Mouse (Mus musculus): ENCODE data around the gene Themis2. TPM values are rescaled to one million over a fixed set of nuclear protein-coding genes. Genes with fewer than 3 reads are reported as not detected.
"Not testable (repeated sequence)": the region's sequence is repeated elsewhere in the genome, so short reads cannot be mapped to it uniquely, and the experiment has no call there.

Themis2 gene
- polyA plus RNA-seq, 1 experiment from 2014 or later, result 1.4 TPM

DNA sequence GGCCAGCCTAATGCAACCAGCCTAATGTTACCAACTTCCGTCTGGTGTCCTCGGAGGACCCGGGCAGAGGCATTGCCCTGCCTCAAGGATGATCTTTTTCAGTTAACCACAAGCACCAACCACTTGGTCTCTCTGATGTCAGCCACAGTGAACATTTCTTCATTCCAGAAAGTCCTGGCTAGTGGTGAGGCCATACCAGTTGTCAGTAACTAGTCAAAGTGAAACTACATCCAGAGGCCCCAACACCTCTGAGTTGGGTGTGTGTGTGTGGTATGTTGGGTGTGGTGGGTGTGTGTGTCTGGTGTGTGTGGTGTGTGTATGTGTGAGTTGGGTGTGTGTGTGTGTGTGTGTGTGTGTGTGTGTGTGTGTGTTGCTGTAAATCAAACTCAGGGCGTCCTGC, 47.4 kb downstream of the Themis2 start:
- no peaks in the 10 kb centered on the region for H3K36me3 ChIP-seq (ENCODE audit: control insufficient read depth, insufficient read depth, low read length)
- no peak overlapping the region for H3K4me2 ChIP-seq (replicated peaks; ENCODE audit: low read depth, low read length)
- no peak overlapping the region for H3K27ac ChIP-seq (ENCODE audit: low read depth, low read length)
- no peaks in the 10 kb centered on the region for H3K4me1 ChIP-seq (ENCODE audit: control insufficient read depth, insufficient read depth, low read length)
- H3K4me3 ChIP-seq (ENCODE audit: low read length), result no peak overlapping the region
- no peaks in the 10 kb centered on the region for H3K9me3 ChIP-seq (ENCODE audit: control insufficient read depth, low read length)
- no peak for ATAC-seq (ENCODE audit: low FRiP score, low TSS enrichment)
- H3K9ac ChIP-seq (ENCODE audit: low read depth, low read length), result no peak overlapping the region
- 91% methylated on average over 4 of the region's 4 CpGs for WGBS
- no peaks in the 10 kb centered on the region for H3K27me3 ChIP-seq (ENCODE audit: control insufficient read depth, insufficient read depth, low read length)

DNA sequence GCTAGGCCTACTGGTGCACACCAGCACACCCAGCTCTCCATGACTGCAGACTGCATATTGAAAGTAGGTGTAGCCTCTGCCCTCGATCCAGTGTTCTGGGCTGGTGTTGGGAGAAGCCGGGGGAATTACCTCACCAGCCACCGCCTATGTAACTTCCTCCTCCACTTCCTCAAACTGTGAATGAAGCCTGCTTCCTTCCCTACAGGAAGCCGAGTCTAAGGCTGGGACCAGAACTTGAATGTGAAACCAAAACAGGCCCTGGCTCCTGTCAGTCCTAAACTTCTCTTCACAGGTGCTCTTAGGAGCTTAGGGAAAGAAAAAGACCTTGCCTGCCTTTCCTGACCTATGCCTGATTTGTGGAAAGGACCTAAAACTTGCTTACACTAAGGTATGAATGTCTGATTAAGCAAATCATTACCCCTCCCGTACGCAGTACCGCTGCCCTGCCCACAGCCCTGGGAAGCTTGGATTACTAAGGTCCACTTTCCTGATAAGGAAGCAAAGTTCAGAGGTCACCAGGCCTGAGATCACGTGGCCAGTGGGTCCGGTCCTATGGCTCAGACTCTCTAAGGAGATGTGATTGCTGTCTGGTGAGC, 48.4 kb downstream of the Themis2 start:
- H3K27ac ChIP-seq (ENCODE audit: low read depth, low read length), result peak overlapping the region; percentile 19; the same call in 1 of the 2 replicates
- H3K27me3 ChIP-seq (ENCODE audit: control insufficient read depth, insufficient read depth, low read length), result no peaks in the 10 kb centered on the region
- H3K9ac ChIP-seq (ENCODE audit: low read depth, low read length), result peak overlapping the region; percentile 12; the same call in 1 of the 2 replicates
- ATAC-seq (ENCODE audit: low FRiP score, low TSS enrichment), result no peak
- no peak overlapping the region for H3K4me2 ChIP-seq (replicated peaks; ENCODE audit: low read depth, low read length)
- no peaks in the 10 kb centered on the region for H3K4me1 ChIP-seq (ENCODE audit: control insufficient read depth, insufficient read depth, low read length)
- no peak overlapping the region for H3K4me3 ChIP-seq (ENCODE audit: low read length)
- WGBS, result 63% methylated on average over 9 of the region's 9 CpGs
- no peaks in the 10 kb centered on the region for H3K9me3 ChIP-seq (ENCODE audit: control insufficient read depth, low read length)
- no peaks in the 10 kb centered on the region for H3K36me3 ChIP-seq (ENCODE audit: control insufficient read depth, insufficient read depth, low read length)

DNA sequence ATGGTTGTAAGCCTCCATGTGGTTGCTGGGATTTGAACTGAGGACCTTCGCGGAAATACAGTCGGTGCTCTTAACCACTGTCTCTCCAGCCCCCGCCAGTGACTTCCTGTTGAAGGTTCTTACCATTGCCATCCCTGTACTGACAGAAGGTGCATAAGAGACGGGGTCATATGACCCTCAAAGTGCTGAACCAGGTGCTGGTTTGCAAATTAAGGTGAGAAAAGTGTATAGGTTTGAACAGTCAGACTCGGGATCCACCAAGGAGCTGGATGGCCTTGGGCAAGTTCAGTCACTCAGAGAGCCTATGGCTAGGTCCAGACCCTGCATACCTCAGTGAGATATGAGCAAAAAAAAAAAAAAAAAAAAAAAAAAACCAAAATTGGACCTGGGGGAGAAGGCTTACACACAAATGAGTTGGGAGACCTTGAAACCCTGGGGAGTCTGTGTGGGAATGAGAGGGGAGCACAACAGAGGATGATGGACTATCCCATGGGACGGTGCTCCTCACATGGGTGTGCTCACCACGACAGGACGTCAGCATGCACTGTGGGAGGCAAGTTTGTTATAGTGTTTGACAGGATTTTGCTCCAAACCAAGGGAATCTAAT, 49.2 kb downstream of the Themis2 start:
- Histone ChIP-seq H3K9me3 (ENCODE audit: control insufficient read depth, low read length) (no peaks in the 10 kb centered on the region), H3K4me2 (replicated peaks; ENCODE audit: low read depth, low read length) (no peak overlapping the region), H3K4me3 (ENCODE audit: low read length) (no peak overlapping the region), H3K4me1 (ENCODE audit: control insufficient read depth, insufficient read depth, low read length) (no peaks in the 10 kb centered on the region), H3K27ac (ENCODE audit: low read depth, low read length) (peak overlapping the region; percentile 19; the same call in 1 of the 2 replicates), H3K36me3 (ENCODE audit: control insufficient read depth, insufficient read depth, low read length) (no peaks in the 10 kb centered on the region), H3K9ac (ENCODE audit: low read depth, low read length) (0 out of 2 replicates have a peak overlapping the region, but pooled peaks have one; percentile 12), H3K27me3 (ENCODE audit: control insufficient read depth, insufficient read depth, low read length) (no peaks in the 10 kb centered on the region)
- WGBS, result 85% methylated on average over 9 of the region's 9 CpGs
- no peak for ATAC-seq (ENCODE audit: low FRiP score, low TSS enrichment)

DNA sequence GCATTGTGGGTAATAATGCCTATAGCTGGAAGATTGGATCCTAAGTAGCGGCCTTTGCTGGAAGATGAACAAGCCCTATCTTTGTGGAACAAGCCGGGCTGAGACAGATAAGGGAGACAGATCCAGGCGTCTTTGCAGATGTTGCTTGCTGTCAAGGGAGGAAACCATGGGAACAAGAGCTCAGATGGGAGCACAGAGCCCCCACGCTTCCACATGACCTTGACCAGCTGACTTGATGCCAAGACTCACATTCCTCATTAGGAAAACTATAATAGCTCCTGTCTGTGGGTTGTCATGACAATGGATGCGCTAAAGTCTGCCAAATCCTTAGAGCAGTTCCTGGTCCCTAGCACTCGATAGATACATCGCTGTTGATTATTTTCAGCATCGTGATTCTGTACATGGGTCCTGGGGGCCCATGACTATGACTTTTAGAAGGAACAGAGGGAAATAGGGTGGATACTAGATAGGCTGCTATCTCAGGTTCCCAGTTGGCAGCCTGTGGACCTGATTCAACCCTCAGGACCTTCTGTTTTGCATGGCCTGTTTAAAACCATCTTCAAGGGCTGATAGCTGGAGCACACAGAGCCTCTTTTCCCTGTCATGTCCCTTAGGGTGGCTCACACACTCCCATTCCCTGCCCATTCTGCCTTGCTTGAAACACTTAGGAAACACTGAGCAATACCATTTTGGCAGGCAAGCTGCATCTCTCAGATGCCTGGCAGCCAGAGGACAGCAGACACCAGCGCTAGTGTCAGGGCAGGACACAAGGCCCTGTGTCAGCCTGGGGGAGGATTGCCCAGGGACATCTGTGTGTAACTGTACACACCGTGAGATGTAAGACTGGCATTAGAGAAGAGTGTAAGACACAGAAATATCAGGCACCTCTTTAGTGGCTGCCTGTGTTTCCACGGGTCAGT, 51.9 kb downstream of the Themis2 start:
- Histone ChIP-seq H3K27me3 (ENCODE audit: control insufficient read depth, insufficient read depth, low read length) (no peaks in the 10 kb centered on the region), H3K4me1 (ENCODE audit: control insufficient read depth, insufficient read depth, low read length) (no peaks in the 10 kb centered on the region), H3K9me3 (ENCODE audit: control insufficient read depth, low read length) (no peaks in the 10 kb centered on the region), H3K9ac (ENCODE audit: low read depth, low read length) (no peak overlapping the region), H3K36me3 (ENCODE audit: control insufficient read depth, insufficient read depth, low read length) (peaks cover 2% of the 10 kb centered on the region; the same call in 1 of the 2 replicates), H3K4me2 (replicated peaks; ENCODE audit: low read depth, low read length) (no peak overlapping the region), H3K27ac (ENCODE audit: low read depth, low read length) (no peak overlapping the region), H3K4me3 (ENCODE audit: low read length) (no peak overlapping the region)
- 68% methylated on average over 11 of the region's 11 CpGs for WGBS
- no peak for ATAC-seq (ENCODE audit: low FRiP score, low TSS enrichment)

DNA sequence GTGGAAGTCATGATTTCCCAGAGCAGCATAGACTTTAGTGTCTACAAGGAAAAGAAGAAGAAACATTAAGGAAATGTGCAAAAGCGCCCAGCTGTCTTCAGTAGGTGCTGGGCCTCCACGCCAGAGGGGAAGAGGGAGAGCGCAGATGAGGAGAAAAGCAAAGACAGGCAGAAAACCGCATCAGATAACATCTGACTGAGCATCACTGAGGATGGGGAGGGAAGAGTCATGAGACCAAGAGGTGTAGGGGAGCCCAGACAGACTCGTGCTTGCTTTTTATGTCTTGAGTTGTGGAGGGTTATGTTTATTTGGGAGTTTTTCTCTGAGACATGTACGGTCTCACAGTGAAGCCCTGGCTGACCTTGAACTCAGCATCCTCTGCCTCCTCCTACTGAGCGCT, 54.7 kb downstream of the Themis2 start:
- WGBS, result 89% methylated on average over 7 of the region's 7 CpGs
- no peak overlapping the region for H3K4me2 ChIP-seq (replicated peaks; ENCODE audit: low read depth, low read length)

DNA sequence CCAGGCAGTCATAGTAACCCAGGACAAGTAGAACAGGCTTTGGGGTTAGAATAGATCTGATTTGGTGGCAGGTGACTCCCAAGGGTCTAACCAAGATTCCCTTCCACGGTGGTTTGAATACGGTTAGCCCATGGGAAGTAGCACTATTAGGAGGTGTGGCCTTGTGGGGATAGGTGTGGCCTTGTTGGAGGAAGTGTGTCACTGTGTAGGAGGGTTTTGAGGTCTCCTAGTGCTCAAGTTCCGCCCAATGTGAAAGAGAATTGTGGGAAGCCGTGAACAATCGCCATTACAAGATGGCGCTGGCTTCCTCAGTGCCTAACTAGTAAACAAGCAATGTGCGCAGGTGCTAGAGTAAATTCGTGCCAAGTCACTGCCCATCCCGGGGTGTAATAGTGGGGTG, 59.0 kb downstream of the Themis2 start:
- not testable (repeated sequence) for H3K36me3 ChIP-seq (ENCODE audit: control insufficient read depth, insufficient read depth, low read length); H3K9ac ChIP-seq (ENCODE audit: low read depth, low read length); H3K4me2 ChIP-seq (replicated peaks; ENCODE audit: low read depth, low read length); H3K27ac ChIP-seq (ENCODE audit: low read depth, low read length); ATAC-seq (ENCODE audit: low FRiP score, low TSS enrichment); H3K4me1 ChIP-seq (ENCODE audit: control insufficient read depth, insufficient read depth, low read length); H3K4me3 ChIP-seq (ENCODE audit: low read length); H3K27me3 ChIP-seq (ENCODE audit: control insufficient read depth, insufficient read depth, low read length); H3K9me3 ChIP-seq (ENCODE audit: control insufficient read depth, low read length)
- WGBS, result 90% methylated on average over 9 of the region's 9 CpGs

More for the DNA sequence above, 54.7 kb downstream of the Themis2 start:
- H3K4me3 ChIP-seq (ENCODE audit: low read length), result no peak overlapping the region
- ATAC-seq (ENCODE audit: low FRiP score, low TSS enrichment), result no peak
- H3K27ac ChIP-seq (ENCODE audit: low read depth, low read length), result no peak overlapping the region
- no peak overlapping the region for H3K9ac ChIP-seq (ENCODE audit: low read depth, low read length)
- H3K9me3 ChIP-seq (ENCODE audit: control insufficient read depth, low read length), result no peaks in the 10 kb centered on the region
- H3K4me1 ChIP-seq (ENCODE audit: control insufficient read depth, insufficient read depth, low read length), result no peaks in the 10 kb centered on the region
- no peaks in the 10 kb centered on the region for H3K27me3 ChIP-seq (ENCODE audit: control insufficient read depth, insufficient read depth, low read length)
- peaks cover 3% of the 10 kb centered on the region; the same call in 1 of the 2 replicates for H3K36me3 ChIP-seq (ENCODE audit: control insufficient read depth, insufficient read depth, low read length)

DNA sequence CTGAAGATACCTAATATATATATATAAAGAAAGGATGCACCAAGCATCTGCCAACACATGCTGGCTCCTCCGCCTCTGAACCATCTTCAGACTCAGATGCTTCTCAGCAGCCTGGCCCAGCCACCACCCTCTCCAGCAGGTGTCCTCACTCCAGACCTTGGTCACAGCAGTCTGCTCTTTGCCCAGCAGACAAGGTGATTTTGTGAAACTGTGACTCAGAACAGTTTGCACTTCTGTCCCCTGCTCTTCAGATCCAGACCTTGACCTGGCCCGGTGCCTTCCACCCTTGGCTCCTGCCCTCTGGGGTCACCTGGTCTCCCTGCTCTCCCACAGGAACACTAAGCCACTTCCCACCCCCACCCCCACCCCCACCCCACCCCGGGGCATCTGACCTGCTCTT, 60.3 kb downstream of the Themis2 start:
- no peak for ATAC-seq (ENCODE audit: low FRiP score, low TSS enrichment)
- Histone ChIP-seq H3K9ac (ENCODE audit: low read depth, low read length) (no peak overlapping the region), H3K4me3 (ENCODE audit: low read length) (no peak overlapping the region)

DNA sequence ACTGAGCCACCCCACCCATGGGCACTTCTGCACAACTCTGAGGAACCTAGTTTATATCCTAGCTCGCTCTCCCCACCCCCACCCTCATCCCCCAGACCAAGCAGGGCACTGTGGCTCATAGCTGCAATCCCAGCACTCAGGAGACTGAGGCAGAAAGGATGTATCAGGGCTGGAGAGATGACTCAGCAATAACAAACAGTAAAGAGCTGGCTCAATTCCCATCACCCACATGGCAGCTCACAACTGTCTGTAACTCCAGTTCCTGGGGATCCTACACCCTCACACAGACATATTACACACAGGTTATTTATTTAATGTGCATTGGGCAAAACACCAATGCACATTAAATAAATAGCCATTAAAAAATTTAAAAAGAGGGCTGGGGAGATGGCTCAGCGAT, 60.8 kb downstream of the Themis2 start:
- Histone ChIP-seq H3K27me3 (ENCODE audit: control insufficient read depth, insufficient read depth, low read length) (no peaks in the 10 kb centered on the region), H3K9me3 (ENCODE audit: control insufficient read depth, low read length) (no peaks in the 10 kb centered on the region), H3K9ac (ENCODE audit: low read depth, low read length) (no peak overlapping the region), H3K27ac (ENCODE audit: low read depth, low read length) (no peak overlapping the region), H3K36me3 (ENCODE audit: control insufficient read depth, insufficient read depth, low read length) (peaks cover 3% of the 10 kb centered on the region; the same call in 1 of the 2 replicates), H3K4me2 (replicated peaks; ENCODE audit: low read depth, low read length) (no peak overlapping the region), H3K4me1 (ENCODE audit: control insufficient read depth, insufficient read depth, low read length) (peaks cover 4% of the 10 kb centered on the region; the same call in 1 of the 2 replicates), H3K4me3 (ENCODE audit: low read length) (no peak overlapping the region)
- no peak for ATAC-seq (ENCODE audit: low FRiP score, low TSS enrichment)
- 81% methylated on average over 2 of the region's 2 CpGs for WGBS

More for the DNA sequence above, 60.3 kb downstream of the Themis2 start:
- H3K9me3 ChIP-seq (ENCODE audit: control insufficient read depth, low read length), result no peaks in the 10 kb centered on the region
- H3K27ac ChIP-seq (ENCODE audit: low read depth, low read length), result no peak overlapping the region
- H3K4me2 ChIP-seq (replicated peaks; ENCODE audit: low read depth, low read length), result no peak overlapping the region
- H3K4me1 ChIP-seq (ENCODE audit: control insufficient read depth, insufficient read depth, low read length), result peaks cover 4% of the 10 kb centered on the region; the same call in 1 of the 2 replicates
- peaks cover 3% of the 10 kb centered on the region; the same call in 1 of the 2 replicates for H3K36me3 ChIP-seq (ENCODE audit: control insufficient read depth, insufficient read depth, low read length)
- no peaks in the 10 kb centered on the region for H3K27me3 ChIP-seq (ENCODE audit: control insufficient read depth, insufficient read depth, low read length)
- WGBS, result 51% methylated on average over 3 of the region's 3 CpGs
